18 mouse cellular contexts compared by ENCODE assay signal in genomic region chr10:68750921-68751320, GRCm38 (mm10). TPM values are rescaled to one million over a fixed set of nuclear protein-coding genes. Genes with fewer than 3 reads are reported as not detected.
"Had no signal": no experiment of that assay in that cellular context is flagged by ENCODE, and none has a peak within 500 bp of the region (broad histone marks: within the 10 kb centered on the region; RNA-seq: fewer than 3 reads in every experiment).

No protein-coding gene starts in this region.

- DNase-seq: lung, embryonic 14.5 days; lung, postnatal 10 days; lung, postnatal 4 days; midbrain, embryonic 14.5 days; retina, postnatal 1 day; right cerebral cortex, adult 18-20 months; right cerebral cortex, postnatal 25 days; right cerebral cortex, postnatal 4 days; spleen, adult 18-20 months; thymus, adult 18-20 months; thymus, postnatal 14 days; thymus, postnatal 36 days had no signal

- H3K9ac ChIP-seq: lung, embryonic 14.5 days; midbrain, embryonic 12.5 days; neural tube, embryonic 13.5 days; neural tube, embryonic 15.5 days had no signal

- H3K4me3 ChIP-seq: midbrain, embryonic 10.5 days; midbrain, embryonic 12.5 days; myocyte; neural tube, embryonic 13.5 days; neural tube, embryonic 15.5 days had no signal

- H3K4me2 ChIP-seq: lung, embryonic 14.5 days; midbrain, embryonic 12.5 days; neural tube, embryonic 13.5 days; neural tube, embryonic 15.5 days had no signal

- H3K9me3 ChIP-seq: midbrain, embryonic 10.5 days; midbrain, embryonic 12.5 days; neural tube, embryonic 13.5 days; neural tube, embryonic 15.5 days had no signal

- H3K36me3 ChIP-seq: midbrain, embryonic 10.5 days; midbrain, embryonic 12.5 days; neural tube, embryonic 13.5 days; neural tube, embryonic 15.5 days had no signal

- H3K27ac ChIP-seq: midbrain, embryonic 10.5 days; midbrain, embryonic 12.5 days; neural tube, embryonic 13.5 days had no signal

- H3K4me1 ChIP-seq: midbrain, embryonic 12.5 days; neural tube, embryonic 13.5 days had no signal

- H3K27me3 ChIP-seq: midbrain, embryonic 12.5 days; neural tube, embryonic 13.5 days; neural tube, embryonic 15.5 days had no signal

- ATAC-seq: midbrain, embryonic 16.5 days had no signal

RNA-seq across cellular contexts. Expression of gene Tmem26, which starts 27.5 kb away (rescaled TPM):
- polyA plus RNA-seq: myocyte had no signal
